Mouse (Mus musculus): ENCODE results near the gene 9030624G23Rik. TPM values are rescaled to one million over a fixed set of nuclear protein-coding genes. Genes with fewer than 3 reads are reported as not detected.

Gene 9030624G23Rik
- 0.06 and 0.18 TPM in 2 replicates for polyA plus RNA-seq (2012)

GRCm38 (mm10) chr12:24097108-24097520, at the start of gene 9030624G23Rik:
TSS of gene 9030624G23Rik (minus strand) at chr12:24097246.

Measured in megakaryocyte-erythroid progenitor cell, adult 5 weeks (primary cell).